Mouse (Mus musculus) B cell, adult 2 months (primary cell): ENCODE measurements around the gene Gpatch11.

Experiments used
- DNase-seq, 2 experiments: peaks; one replicate each; pipeline ENCODE4 v3.0.0; 2022

Gene Gpatch11

GRCm38 (mm10) chr17:78895394-78895793 lies 60.0 kb downstream of the Gpatch11 start:
- peak; percentile 19 to 29 for DNase-seq
